Mouse (Mus musculus): Measurements from ENCODE around the gene Ccer2.

The Ccer2 gene

GRCm38 (mm10) chr7:28792391-28793185 lies 36.6 kb downstream of the Ccer2 start:
- DNase-seq: no peak

GRCm38 (mm10) chr7:28793834-28794233 lies 37.9 kb downstream of the Ccer2 start:
- no peak for DNase-seq

- DNase-seq: no peak
Measured at GRCm38 (mm10) chr7:28794496-28794895, 38.5 kb downstream of the Ccer2 start.

GRCm38 (mm10) chr7:28795832-28796231 lies 39.9 kb downstream of the Ccer2 start:
- no peak for DNase-seq

GRCm38 (mm10) chr7:28796562-28796975 lies 40.6 kb downstream of the Ccer2 start:
- peak; percentile 88 for DNase-seq

- no peak for DNase-seq
Measured at GRCm38 (mm10) chr7:28799994-28800393, 44.0 kb downstream of the Ccer2 start.

- DNase-seq: no peak
Measured at GRCm38 (mm10) chr7:28801451-28801850, 45.5 kb downstream of the Ccer2 start.

GRCm38 (mm10) chr7:28801901-28802670 lies 46.1 kb downstream of the Ccer2 start:
- peak; percentile 73 for DNase-seq

GRCm38 (mm10) chr7:28802846-28803588 lies 47.0 kb downstream of the Ccer2 start:
- peak; percentile 78 for DNase-seq

GRCm38 (mm10) chr7:28803756-28804155 lies 47.8 kb downstream of the Ccer2 start:
- DNase-seq: no peak

- no peak for DNase-seq
Measured at GRCm38 (mm10) chr7:28806869-28807268, 50.9 kb downstream of the Ccer2 start.

GRCm38 (mm10) chr7:28807641-28808220 lies 51.8 kb downstream of the Ccer2 start:
- peak; percentile 61 for DNase-seq

- no peak for DNase-seq
Measured at GRCm38 (mm10) chr7:28808221-28808941, 52.4 kb downstream of the Ccer2 start, which contains the start of gene Hnrnpl. Gene Hnrnpl, plus strand, starts transcription at chr7:28808541.

Data from kidney, adult 18-20 months (tissue).